Mouse (Mus musculus) heart, embryonic 13.5 days (tissue): ENCODE measurements at regions not wholly inside any gene's neighbourhood (a gene's known extent, or its start where the extent isn't known, plus 50 kb on each side); places are given as distances from the start of the nearest gene placed in this dataset.

Experiments
- ATAC-seq: fragments of 200-750 bp; cut with Nextera tagmentation; 2 replicates; pipeline ENCODE4 v1.8.0; 2017; ENCODE audit warnings: moderate TSS enrichment; ENCODE audit not compliant: insufficient number of reproducible peaks, low FRiP score, low TSS enrichment; ENCODE audit errors: extremely low read depth
- H3K27ac ChIP-seq: fragments of 300-500 bp; sonication (generic); replicated peaks from 2 replicates; pipeline ENCODE4 v1.5.1; 2015; ENCODE audit warnings: moderate library complexity, mild to moderate bottlenecking, inconsistent platforms
- H3K27me3 ChIP-seq: fragments of 300-500 bp; sonication (generic); replicated peaks from 2 replicates; pipeline ENCODE4 v1.6.1; 2015; ENCODE audit warnings: mild to moderate bottlenecking, inconsistent platforms
- H3K36me3 ChIP-seq: fragments of 300-500 bp; sonication (generic); 2 replicates; pipeline ENCODE4 v1.6.1; 2015; ENCODE audit warnings: mild to moderate bottlenecking, inconsistent platforms
- H3K4me1 ChIP-seq: fragments of 300-500 bp; sonication (generic); 2 replicates; pipeline ENCODE4 v1.6.1; 2015; ENCODE audit warnings: inconsistent platforms
- H3K4me2 ChIP-seq: fragments of 300-500 bp; sonication (generic); 2 replicates; pipeline ENCODE4 v1.6.1; 2015; ENCODE audit warnings: inconsistent platforms, mild to moderate bottlenecking, moderate library complexity
- H3K4me3 ChIP-seq: fragments of 300-500 bp; sonication (generic); 2 replicates; pipeline ENCODE4 v1.5.1; 2015; ENCODE audit warnings: moderate library complexity, mild to moderate bottlenecking, inconsistent platforms
- H3K9ac ChIP-seq: fragments of 300-500 bp; sonication (generic); 2 replicates; pipeline ENCODE4 v1.6.1; 2015; ENCODE audit warnings: inconsistent platforms, mild to moderate bottlenecking, moderate library complexity
- H3K9me3 ChIP-seq: fragments of 300-500 bp; sonication (generic); 2 replicates; pipeline ENCODE4 v1.6.1; 2016; ENCODE audit warnings: inconsistent platforms
- WGBS: fragments of 180-500 bp; shearing (Covaris S2); methylation state at CpG from one replicate; pipeline ENCODE4 v1.1.7; 2015; ENCODE audit warnings: mixed read lengths; 5-methylcytosine and 5-hydroxymethylcytosine counted together

DNA sequence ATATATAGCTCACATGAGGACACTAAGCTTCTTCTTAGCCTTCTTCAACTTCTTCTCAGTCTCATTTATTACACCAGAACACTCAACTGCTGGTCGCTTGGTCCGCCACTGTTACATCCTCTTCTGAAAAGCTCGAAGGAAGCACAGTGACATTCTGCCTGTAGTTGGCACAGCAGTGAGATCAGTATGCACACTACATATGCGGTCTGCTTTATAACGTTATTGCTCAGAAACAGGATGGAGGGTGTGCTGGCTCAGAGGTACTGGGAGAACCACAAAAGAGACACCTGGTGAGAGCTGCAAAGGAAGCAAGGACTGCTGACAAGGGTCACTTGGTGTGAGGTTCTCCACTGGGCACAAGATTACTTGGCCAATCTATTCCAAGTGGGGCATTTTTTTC lies 179.5 kb downstream of the Ets1 start:
- Histone ChIP-seq H3K4me2 (no peak overlapping the region), H3K9ac (no peak overlapping the region), H3K27ac (no peak overlapping the region), H3K27me3 (no peaks in the 10 kb centered on the region; the same call in 1 of the 2 replicates), H3K36me3 (no peaks in the 10 kb centered on the region), H3K4me1 (no peaks in the 10 kb centered on the region), H3K9me3 (no peaks in the 10 kb centered on the region), H3K4me3 (no peak overlapping the region)
- no peak for ATAC-seq
- 73% methylated on average over 5 of the region's 5 CpGs for WGBS

DNA sequence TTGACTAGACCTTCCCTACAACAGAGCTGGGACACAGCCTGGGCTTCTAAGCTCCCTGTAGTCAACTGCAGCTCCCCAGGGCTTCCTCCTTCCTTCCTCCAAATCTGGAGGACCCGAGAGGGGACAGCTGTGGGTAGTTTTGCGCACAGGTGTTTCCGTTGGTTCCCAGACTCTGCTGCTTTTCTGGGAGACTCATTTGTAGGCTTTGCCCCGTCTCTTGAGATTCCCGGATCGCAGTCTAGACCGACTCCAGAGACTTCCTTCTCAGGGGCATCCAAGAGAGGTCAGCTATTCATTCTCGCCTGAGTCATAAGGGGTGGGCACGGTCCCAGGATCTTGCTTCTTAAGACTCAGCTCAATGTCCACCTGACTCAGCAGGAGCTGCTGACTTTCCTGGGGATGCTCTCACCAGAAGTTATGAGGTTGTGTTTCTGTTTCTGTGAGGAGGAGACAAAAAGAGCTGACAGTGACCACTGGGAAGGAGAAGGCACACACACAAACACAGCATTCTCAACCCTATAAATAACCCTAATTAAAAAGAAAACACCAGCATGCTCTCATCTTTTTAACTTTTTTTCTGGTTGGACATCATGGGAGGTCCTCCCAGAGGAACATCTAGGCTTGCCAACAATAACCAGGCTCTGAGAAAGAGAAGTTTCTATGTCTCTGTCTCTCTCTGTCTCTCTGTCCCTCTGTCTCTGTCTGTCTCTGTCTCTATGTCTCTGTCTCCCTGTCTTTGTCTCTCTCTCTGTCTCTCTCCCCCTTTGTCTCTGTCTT lies 180.8 kb downstream of the Ets1 start:
- H3K9me3 ChIP-seq, result no peaks in the 10 kb centered on the region
- no peak overlapping the region for H3K4me3 ChIP-seq
- no peak overlapping the region for H3K27ac ChIP-seq
- no peaks in the 10 kb centered on the region; the same call in 1 of the 2 replicates for H3K27me3 ChIP-seq
- no peaks in the 10 kb centered on the region for H3K36me3 ChIP-seq
- no peak for ATAC-seq
- 60% methylated on average over 9 of the region's 9 CpGs for WGBS
- no peak overlapping the region for H3K4me2 ChIP-seq
- no peak overlapping the region for H3K9ac ChIP-seq
- no peaks in the 10 kb centered on the region for H3K4me1 ChIP-seq

DNA sequence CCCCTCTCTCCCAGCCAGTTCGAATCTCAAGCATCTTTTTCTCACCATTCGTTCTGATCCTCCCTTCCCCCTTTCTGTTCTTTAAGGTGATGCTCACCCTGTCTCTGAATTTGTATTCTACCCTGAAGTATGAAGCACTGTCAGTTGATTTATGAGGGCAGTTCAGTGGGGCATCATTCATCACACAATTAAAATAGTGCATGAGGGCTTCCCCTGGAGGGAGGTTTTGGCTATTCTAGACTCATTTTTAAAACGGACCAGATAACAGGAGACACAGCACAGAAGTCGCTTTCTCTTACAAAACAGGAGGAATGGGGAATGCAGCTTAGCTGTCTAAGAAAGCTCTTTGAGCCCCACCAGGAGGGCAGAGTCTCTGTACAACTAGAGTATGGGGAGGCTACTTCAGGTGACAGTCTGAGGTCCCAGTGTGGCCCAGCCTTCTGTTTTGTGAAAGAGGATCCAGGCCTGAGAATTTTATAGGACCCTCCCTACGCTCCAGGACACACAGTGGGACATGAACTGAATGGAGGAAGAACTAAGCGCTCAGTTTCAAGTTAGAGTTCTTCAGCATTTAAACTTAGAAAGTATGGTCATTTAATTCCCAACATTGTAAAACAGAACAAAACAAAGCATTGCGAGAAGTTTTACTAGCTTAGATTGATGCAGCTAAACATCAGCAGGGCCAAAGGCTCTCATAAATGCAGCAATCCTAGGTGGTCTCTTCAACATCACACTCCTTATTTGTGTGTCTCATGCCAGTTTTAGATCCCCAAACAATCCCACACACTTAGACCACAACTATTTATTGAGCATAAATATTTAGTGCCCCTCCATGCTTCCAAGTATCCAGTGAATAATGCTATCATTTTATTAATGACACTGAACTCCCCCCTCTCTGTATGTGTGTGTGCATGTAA lies 181.7 kb downstream of the Ets1 start:
- H3K4me1 ChIP-seq, result no peaks in the 10 kb centered on the region
- no peak overlapping the region for H3K27ac ChIP-seq
- no peak overlapping the region for H3K4me2 ChIP-seq
- ATAC-seq, result no peak
- no peak overlapping the region for H3K9ac ChIP-seq
- H3K4me3 ChIP-seq, result no peak overlapping the region
- no peaks in the 10 kb centered on the region for H3K36me3 ChIP-seq
- no peaks in the 10 kb centered on the region for H3K9me3 ChIP-seq
- no peaks in the 10 kb centered on the region; the same call in 1 of the 2 replicates for H3K27me3 ChIP-seq
- WGBS, result 62% methylated on average over 7 of the region's 7 CpGs

DNA sequence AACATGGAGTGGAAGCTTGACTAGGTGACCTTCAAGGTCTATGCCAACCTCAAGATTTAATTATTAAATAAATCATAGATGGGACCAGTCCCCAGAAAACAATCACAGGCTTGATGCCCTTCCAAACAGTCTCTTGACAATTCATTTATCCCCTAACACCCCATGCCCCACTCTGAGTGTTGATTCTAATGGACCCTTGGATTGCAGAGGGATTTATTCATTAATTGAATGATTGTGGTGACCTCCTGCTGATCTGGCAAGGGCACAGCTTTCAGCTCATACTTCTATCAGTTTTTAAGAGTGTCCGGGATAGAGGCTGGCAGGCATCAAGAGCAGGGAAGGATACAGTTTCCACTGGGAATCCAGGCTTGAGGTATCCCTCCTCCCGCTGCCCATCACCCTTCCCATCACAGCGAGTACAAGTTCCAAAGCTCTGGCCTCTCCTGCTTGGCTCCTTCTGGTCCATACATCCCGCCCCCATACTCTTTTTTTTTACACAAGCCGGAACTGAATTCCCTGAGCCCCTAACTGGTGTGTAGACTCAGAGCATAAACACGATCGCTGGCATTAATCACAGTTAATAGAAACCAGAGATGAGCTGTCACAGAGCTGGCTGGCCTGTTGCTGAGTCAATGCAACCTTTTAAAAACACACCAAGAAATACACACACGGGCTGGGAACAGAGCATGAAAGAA lies 187.6 kb downstream of the Ets1 start:
- Histone ChIP-seq H3K27ac (peak overlapping the region; percentile 50; the same call in 1 of the 2 replicates), H3K9ac (no peak overlapping the region), H3K9me3 (no peaks in the 10 kb centered on the region), H3K36me3 (no peaks in the 10 kb centered on the region), H3K4me1 (peaks cover 11% of the 10 kb centered on the region), H3K4me2 (0 out of 2 replicates have a peak overlapping the region, but pooled peaks have one; percentile 9), H3K27me3 (no peaks in the 10 kb centered on the region), H3K4me3 (no peak overlapping the region)
- ATAC-seq, result no peak
- 31% methylated on average over 8 of the region's 8 CpGs for WGBS

DNA sequence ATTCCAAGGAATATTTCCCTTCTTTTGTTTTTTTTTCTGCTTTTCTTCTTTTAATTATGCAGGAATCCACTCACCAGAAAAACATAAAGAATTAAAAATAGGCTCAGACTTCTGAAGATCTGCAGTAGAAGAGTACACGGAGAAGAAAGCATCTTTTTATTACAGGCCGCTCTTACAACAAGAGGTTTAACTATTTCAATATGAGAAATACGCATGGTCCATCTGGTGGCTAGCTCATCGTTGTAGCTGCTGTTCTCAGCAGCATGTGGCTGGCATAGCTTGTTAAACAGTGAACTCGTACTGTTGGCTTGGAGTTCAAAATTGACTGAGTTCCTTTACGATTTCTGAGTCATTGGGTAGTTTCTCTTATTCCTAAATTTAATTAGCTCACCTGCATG lies 188.1 kb downstream of the Ets1 start:
- Histone ChIP-seq H3K36me3 (no peaks in the 10 kb centered on the region), H3K9ac (no peak overlapping the region), H3K4me3 (no peak overlapping the region), H3K27ac (no peak overlapping the region), H3K4me2 (no peak overlapping the region), H3K4me1 (peaks cover 11% of the 10 kb centered on the region), H3K27me3 (no peaks in the 10 kb centered on the region), H3K9me3 (no peaks in the 10 kb centered on the region)
- ATAC-seq, result no peak
- 66% methylated on average over 6 of the region's 6 CpGs for WGBS

DNA sequence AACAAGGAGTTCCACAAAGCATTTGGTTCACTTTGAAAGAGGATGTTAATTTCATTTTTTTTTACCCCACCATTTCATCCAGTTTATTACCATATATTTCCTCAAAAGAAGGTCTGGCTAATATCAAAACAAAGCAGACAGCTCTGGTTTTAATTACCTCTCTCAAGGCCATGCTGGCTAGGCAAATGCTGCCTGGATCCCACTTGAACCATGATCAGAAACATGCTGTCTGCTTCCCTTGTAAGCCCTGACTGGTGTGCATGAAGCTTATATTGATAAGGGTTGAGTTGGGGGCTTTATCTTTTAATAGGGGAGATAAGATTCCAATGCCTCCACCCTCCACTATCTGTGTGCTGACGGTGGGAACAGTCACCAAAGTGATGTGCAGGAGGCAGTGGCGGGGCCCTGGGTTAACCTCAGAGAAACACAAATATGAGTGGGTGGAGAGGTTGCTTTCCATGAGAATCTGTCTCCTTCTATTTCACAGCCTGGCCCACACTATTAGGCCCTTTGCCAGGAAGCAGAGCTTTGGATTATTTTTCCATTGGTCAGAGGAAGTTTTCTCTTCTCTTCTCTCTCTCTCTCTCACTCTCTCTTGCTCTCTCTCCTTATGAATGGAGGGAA lies 194.4 kb downstream of the Ets1 start:
- no peak overlapping the region for H3K9ac ChIP-seq
- H3K36me3 ChIP-seq, result no peaks in the 10 kb centered on the region
- peaks cover 27% of the 10 kb centered on the region for H3K4me1 ChIP-seq
- WGBS, result 0% methylated on average over 2 of the region's 2 CpGs
- no peak; the same call in 1 of the 2 replicates for ATAC-seq
- no peaks in the 10 kb centered on the region for H3K27me3 ChIP-seq
- no peak overlapping the region for H3K4me2 ChIP-seq
- H3K4me3 ChIP-seq, result no peak overlapping the region
- H3K27ac ChIP-seq, result peak overlapping the region; percentile 64
- no peaks in the 10 kb centered on the region for H3K9me3 ChIP-seq

DNA sequence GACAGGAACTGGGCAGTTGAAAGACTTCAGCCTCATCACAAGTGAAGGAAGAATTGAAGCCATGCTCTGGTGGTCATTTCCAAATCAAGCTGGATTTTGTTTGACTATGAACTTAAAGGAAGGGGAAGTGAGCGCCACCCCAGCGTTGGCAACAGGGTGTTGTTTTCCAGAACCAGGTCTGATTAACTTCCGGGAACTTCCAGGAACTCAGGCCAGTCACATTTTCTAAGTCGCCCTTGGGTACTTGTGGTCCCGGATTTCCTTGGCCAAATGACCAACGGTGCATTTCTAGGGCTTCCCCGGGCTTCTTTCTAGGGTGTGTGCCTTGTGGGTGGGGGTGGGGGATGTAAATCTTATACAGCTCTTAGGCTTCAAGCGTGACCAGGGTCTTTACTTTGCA lies 197.4 kb downstream of the Ets1 start:
- H3K4me3 ChIP-seq, result no peak overlapping the region
- H3K9me3 ChIP-seq, result no peaks in the 10 kb centered on the region
- H3K4me1 ChIP-seq, result peaks cover 41% of the 10 kb centered on the region
- no peak for ATAC-seq
- H3K9ac ChIP-seq, result no peak overlapping the region
- no peaks in the 10 kb centered on the region for H3K36me3 ChIP-seq
- 70% methylated on average over 8 of the region's 8 CpGs for WGBS
- H3K27me3 ChIP-seq, result no peaks in the 10 kb centered on the region
- H3K27ac ChIP-seq, result no peak overlapping the region; the same call in 1 of the 2 replicates
- H3K4me2 ChIP-seq, result no peak overlapping the region

DNA sequence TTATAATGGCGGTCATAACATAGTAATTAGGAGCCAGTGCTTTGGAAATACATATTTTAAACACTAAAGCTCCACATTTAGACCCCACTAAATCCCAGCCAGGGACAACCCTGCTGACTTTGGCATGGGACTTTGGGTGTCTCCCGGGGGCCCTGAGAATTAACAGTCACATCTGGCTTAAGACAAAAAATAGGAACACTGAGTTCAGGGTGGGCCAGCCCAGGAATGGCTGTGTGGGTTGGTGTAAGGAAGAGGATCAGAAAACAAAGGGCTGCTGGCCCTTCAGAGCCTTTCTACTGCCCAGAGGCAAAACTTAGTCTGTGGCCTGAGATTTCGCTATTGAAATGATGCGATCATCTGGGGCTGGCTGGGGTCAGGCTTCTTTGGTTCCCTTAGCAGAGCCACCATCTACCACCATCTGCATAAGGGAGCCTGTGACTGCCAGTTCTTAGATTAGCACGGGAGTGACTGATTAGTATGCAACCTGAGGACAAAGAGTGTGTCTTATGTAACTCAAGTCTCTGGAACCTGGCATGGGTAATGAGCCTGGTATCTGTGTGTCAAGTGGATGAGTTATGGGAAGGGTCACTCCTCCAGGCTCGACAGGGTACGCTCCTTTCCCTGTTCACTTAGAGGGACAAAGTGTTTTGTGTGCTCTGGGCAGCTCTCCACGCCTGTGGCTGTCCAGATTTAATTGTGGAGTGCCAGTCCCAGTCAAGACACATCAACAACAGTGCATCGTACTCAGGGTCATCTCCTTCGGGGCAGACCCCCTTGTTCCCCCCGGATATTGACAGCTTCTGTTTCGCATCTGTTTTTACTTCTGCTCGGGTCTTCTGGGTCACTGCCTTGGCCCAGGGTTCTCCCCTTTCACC lies 199.0 kb downstream of the Ets1 start:
- whole genome bisulfite sequencing, result 43% methylated on average over 13 of the region's 13 CpGs
- no peaks in the 10 kb centered on the region for H3K36me3 ChIP-seq
- no peak overlapping the region for H3K9ac ChIP-seq
- H3K27ac ChIP-seq, result no peak overlapping the region
- ATAC-seq, result no peak
- H3K4me3 ChIP-seq, result no peak overlapping the region
- H3K4me1 ChIP-seq, result peaks cover 38% of the 10 kb centered on the region
- H3K4me2 ChIP-seq, result peak overlapping the region; percentile 33
- no peaks in the 10 kb centered on the region for H3K9me3 ChIP-seq
- no peaks in the 10 kb centered on the region for H3K27me3 ChIP-seq

DNA sequence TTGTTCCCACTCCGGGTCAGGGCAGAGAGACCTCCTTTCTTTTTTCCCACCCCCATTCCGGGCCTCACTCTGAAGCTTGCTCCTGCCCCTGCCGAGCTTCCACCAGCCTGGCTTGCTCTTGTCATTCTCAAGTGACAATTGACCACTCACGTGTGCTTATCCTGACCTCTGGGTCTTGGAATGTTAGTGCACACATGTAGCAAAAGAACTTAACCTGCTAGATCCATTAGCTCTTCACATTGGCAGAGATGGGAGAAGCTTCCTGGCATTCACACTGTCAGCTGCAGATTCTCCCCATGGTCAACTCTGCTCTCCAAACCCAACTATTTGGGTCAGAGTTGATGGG lies 199.6 kb downstream of the Ets1 start:
- no peak overlapping the region for H3K4me3 ChIP-seq
- no peaks in the 10 kb centered on the region for H3K36me3 ChIP-seq
- 13% methylated on average over 4 of the region's 4 CpGs for WGBS
- H3K9ac ChIP-seq, result no peak overlapping the region
- peaks cover 32% of the 10 kb centered on the region for H3K4me1 ChIP-seq
- no peaks in the 10 kb centered on the region for H3K27me3 ChIP-seq
- no peaks in the 10 kb centered on the region for H3K9me3 ChIP-seq
- peak overlapping the region; percentile 33 for H3K4me2 ChIP-seq
- ATAC-seq, result no peak
- H3K27ac ChIP-seq, result no peak overlapping the region

DNA sequence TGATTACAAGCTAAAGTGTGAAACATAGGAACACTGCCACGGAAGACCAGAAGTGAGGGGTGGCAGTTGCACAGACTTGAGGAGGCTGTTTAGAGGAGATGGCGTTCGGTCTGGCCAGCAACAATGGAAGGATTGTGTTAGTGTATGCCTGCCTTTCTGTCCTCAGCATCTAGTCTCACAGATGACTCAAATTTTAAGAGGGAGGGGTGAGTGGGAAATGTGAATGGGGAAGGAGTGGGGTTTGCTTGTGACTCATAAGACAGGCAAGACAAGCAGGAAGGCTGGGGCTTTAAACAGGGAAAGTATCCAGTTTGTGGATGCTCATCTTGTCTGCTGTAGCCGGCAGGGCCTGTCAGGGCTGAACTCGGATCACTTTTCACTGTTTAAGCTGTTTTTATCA lies 200.3 kb downstream of the Ets1 start:
- ATAC-seq, result no peak
- Histone ChIP-seq H3K4me2 (no peak overlapping the region), H3K4me3 (no peak overlapping the region), H3K27ac (no peak overlapping the region; the same call in 1 of the 2 replicates), H3K9me3 (no peaks in the 10 kb centered on the region), H3K4me1 (peaks cover 27% of the 10 kb centered on the region), H3K9ac (no peak overlapping the region), H3K27me3 (no peaks in the 10 kb centered on the region), H3K36me3 (no peaks in the 10 kb centered on the region)
- WGBS, result 50% methylated on average over 5 of the region's 5 CpGs
